Mouse (Mus musculus) CH12.LX (cell line): ENCODE measurements at regions not wholly inside any gene's neighbourhood (a gene's known extent, or its start where the extent isn't known, plus 50 kb on each side); places are given as distances from the start of the nearest gene placed in this dataset.
A peak's percentile ranks its signal among the peaks of the same experiment; 100 is the strongest.

Experiments
- CHD1 ChIP-seq: IDR thresholded peaks from 2 replicates; pipeline ENCODE4 v1.6.1; 2012; ENCODE audit warnings: low read depth, low read length, improper control_type of control experiment, inconsistent platforms
- CTCF ChIP-seq, 2 experiments: IDR thresholded peaks in 1 of 2; conservative IDR thresholded peaks in 1 of 2; 2 replicates each; pipeline ENCODE4 v1.5.1; 2011 to 2012; ENCODE audit warnings: low read depth in 2 of 2, low read length in 2 of 2, improper control_type of control experiment in 1 of 2, inconsistent platforms in 1 of 2, mild to moderate bottlenecking in 1 of 2, moderate library complexity in 1 of 2
- EP300 ChIP-seq: IDR thresholded peaks from 2 replicates; pipeline ENCODE4 v1.6.1; 2011; ENCODE audit warnings: low read length, improper control_type of control experiment
- ETS1 ChIP-seq: conservative IDR thresholded peaks from 2 replicates; pipeline ENCODE4 v1.6.1; 2012; ENCODE audit warnings: low read depth, mild to moderate bottlenecking, inconsistent platforms, low read length, improper control_type of control experiment, moderate library complexity
- GABPA ChIP-seq: IDR thresholded peaks from 2 replicates; pipeline ENCODE4 v1.6.1; 2012; ENCODE audit warnings: low read depth, low read length, improper control_type of control experiment, inconsistent platforms; ENCODE audit not compliant: insufficient replicate concordance
- HCFC1 ChIP-seq: IDR thresholded peaks from 2 replicates; pipeline ENCODE4 v1.6.1; 2012; ENCODE audit warnings: low read depth, mild to moderate bottlenecking, inconsistent platforms, low read length, improper control_type of control experiment
- MAZ ChIP-seq: IDR thresholded peaks from 2 replicates; pipeline ENCODE4 v1.6.1; 2012; ENCODE audit warnings: low read depth, mild to moderate bottlenecking, inconsistent platforms, low read length, improper control_type of control experiment, moderate library complexity
- MEF2A ChIP-seq: IDR thresholded peaks from 2 replicates; pipeline ENCODE4 v1.6.1; 2014; ENCODE audit warnings: low read depth, mild to moderate bottlenecking, inconsistent platforms, low read length, improper control_type of control experiment, borderline replicate concordance
- MYC ChIP-seq: IDR thresholded peaks from 2 replicates; pipeline ENCODE4 v1.6.1; 2011; ENCODE audit warnings: low read depth, mild to moderate bottlenecking, improper control_type of control experiment, low read length
- POLR2A ChIP-seq: IDR thresholded peaks from 2 replicates; pipeline ENCODE4 v1.6.1; 2011; ENCODE audit warnings: low read depth, mild to moderate bottlenecking, improper control_type of control experiment, low read length
- SIN3A ChIP-seq: IDR thresholded peaks from 2 replicates; pipeline ENCODE4 v1.6.1; 2012; ENCODE audit warnings: low read length, improper control_type of control experiment, inconsistent platforms
- ZMIZ1 ChIP-seq: IDR thresholded peaks from 2 replicates; pipeline ENCODE4 v1.6.1; 2012; ENCODE audit warnings: low read depth, mild to moderate bottlenecking, inconsistent platforms, low read length, improper control_type of control experiment
- ZNF384 ChIP-seq: IDR thresholded peaks from 2 replicates; pipeline ENCODE4 v1.6.1; 2012; ENCODE audit warnings: low read depth, low read length, improper control_type of control experiment, inconsistent platforms

DNA sequence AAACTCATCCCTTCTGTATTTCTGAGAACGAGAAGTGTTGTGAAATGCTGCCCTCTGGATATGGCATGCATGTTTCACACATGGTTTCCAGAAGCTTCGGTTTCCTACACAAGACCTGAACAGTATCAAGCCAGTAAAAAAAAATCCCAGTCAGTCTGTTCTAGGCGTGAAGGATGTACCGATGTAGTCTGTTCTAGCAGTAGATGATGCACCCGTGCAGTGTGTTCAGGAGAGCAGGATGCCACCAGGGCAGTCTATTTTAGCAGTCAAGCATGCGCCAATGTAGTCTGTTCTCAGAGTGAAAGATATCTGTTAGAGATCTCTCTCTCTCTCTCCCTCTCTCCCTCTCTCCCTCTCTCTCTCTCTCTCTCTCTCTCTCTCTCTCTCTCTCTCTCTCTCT is 162.0 kb downstream of the 4930544G11Rik start:
- TF ChIP-seq GABPA (no peak), MAZ (no peak), EP300 (no peak), POLR2A (no peak), HCFC1 (no peak), CTCF (conservative IDR thresholded peaks at IDR 0.05 in 1 of 2, IDR thresholded peaks at IDR 0.05 in 1 of 2; ENCODE audit: low read depth in 2 of 2, low read length in 2 of 2) (0 out of 4 replicates have a peak, but pooled peaks of 1 of the 2 experiments have one; percentile 1), ZNF384 (no peak), MYC (no peak), ETS1 (no peak), CHD1 (no peak), ZMIZ1 (no peak), SIN3A (no peak), MEF2A (no peak)
